Mouse (Mus musculus): ENCODE results near the gene Lrrc29.

The Lrrc29 gene

DNA sequence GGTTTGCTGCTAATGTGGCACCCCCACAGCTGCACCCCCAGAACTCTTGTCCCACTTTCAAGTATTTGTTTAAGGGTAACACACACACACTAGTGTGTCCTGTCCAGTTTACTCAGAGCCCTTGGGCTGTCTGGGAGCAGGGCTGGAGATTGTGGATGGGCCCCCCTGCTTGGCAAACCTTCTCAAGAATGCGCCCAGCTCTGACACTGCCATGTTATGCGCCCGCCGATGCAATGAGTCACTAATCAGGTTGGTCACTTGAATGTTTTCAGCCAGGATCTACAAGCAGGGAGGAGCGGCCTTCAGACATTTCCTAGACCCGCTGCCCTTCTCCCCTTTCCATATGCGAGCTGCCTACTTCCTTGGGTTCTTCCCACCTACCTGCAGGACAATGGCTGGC is 33.6 kb downstream of the Lrrc29 start:
- peak in 1 of 2 experiments; percentile 55 for DNase-seq (ENCODE audit: inconsistent age in 2 of 2, low spot score in 1 of 2)

DNA sequence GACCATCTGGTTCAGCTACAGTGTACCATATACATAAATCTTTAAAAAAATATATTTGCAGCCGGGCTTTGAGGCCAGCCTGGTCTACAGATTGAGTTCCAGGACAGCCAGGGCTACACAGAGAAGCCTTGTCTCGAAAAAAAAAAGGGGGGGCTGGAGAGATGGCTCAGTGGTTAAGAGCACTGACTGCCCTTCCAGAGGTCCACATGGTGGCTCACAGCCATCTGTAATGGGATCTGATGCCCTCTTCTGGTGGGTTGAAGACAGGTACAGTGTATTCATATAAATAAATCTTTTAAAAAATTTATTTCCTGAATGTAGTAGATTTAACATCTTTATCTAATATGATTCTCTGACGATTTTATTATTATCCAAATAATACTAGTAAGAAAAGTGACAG is 34.3 kb downstream of the Lrrc29 start:
- peak in 1 of 2 experiments; percentile 8 for DNase-seq (ENCODE audit: inconsistent age in 2 of 2, low spot score in 1 of 2)

DNA sequence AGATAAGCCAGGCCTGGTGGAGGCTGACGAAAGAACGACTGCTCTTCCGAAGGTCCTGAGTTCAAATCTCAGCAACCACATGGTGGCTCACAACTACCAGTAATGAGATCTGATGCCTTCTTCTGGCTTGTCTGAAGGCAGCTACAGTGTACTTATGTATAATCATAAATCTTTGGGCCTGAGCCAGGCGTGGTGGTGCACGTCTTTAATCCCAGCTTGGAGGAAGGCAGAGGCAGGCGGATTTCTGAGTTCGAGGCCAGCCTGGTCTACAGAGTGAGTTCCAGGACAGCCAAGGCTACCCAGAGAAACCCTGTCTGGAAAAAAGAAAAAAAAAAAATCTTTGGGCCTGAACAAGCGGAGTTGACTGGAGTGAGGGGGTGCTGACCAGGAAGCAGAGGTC is 34.7 kb downstream of the Lrrc29 start:
- peak in 1 of 2 experiments; percentile 14 for DNase-seq (ENCODE audit: inconsistent age in 2 of 2, low spot score in 1 of 2)

DNA sequence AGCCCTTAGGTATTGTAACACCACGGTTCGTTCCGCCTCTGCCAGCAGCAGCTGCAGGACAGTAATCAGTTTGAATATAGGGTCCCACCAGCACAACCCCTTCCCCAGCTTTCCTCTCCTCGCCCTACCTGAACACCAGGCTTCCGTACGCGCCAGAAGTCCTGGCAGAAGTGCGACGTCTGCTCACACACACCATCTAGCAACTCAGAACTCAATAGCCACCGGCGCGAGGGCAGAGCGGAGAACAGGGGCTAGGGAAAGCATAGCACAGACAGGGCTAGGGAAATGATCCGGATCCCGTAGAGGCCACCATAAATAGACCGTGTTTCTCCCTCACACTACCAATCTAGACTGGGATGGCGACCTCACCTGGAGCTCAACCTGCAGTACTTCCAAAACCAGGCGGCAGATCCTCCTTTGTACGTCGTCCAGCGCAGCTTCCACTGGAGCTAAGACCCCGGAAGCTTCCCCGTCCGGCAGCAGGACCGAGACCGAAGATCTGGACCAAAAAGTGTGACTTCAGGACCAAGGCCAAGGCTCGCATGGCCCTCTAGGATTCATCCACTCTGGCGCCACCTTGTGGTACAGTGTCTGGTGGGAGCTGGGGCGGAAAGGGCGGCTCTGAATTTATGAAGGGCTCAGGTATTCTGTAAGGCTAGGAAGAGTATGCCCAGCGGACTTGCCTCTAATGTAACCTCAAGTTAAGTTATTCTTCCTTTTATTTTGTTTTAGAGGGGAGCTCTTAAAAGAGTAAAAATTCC is 35.3 kb downstream of the Lrrc29 start:
- peak; percentile 87 to 96 for DNase-seq (ENCODE audit: inconsistent age in 2 of 2, low spot score in 1 of 2)

DNA sequence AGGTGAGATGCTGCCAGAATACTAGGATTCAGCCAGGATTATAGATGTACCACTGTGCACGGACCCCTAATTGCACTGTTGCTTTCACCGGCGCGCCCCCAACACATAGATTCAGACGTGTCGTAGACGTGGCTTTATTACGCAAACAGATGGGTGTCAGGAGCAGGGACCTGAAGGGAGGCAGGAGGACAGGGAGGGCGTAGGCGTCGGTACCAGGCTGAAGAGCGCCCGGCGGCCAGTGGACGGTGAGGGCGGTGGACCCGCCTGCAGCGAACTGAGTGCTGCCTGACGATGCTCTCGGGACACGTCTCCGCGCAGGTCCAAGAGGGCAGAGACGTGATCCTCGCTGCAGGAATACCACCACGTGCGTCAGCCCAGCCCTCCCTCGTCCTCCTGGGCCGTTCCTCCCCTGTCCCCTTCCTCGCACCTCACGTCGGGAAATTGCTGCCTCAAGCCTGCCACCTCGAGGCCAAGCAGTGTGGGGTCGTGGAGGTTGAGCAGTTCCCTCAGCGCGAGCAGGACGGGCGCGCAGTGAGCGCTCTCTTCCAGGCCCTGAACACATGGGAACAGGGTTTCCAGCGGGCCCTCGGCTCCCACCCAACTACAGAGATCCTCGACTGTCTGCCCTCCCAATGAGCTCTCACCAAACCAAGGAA is 36.1 kb downstream of the Lrrc29 start, which contains the start of gene 4931428F04Rik:
Gene 4931428F04Rik, minus strand, starts transcription at position 60 of the 656 bp plus-strand sequence.
- DNase-seq (ENCODE audit: inconsistent age in 2 of 2, low spot score in 1 of 2): peak; percentile 76 to 78

DNA sequence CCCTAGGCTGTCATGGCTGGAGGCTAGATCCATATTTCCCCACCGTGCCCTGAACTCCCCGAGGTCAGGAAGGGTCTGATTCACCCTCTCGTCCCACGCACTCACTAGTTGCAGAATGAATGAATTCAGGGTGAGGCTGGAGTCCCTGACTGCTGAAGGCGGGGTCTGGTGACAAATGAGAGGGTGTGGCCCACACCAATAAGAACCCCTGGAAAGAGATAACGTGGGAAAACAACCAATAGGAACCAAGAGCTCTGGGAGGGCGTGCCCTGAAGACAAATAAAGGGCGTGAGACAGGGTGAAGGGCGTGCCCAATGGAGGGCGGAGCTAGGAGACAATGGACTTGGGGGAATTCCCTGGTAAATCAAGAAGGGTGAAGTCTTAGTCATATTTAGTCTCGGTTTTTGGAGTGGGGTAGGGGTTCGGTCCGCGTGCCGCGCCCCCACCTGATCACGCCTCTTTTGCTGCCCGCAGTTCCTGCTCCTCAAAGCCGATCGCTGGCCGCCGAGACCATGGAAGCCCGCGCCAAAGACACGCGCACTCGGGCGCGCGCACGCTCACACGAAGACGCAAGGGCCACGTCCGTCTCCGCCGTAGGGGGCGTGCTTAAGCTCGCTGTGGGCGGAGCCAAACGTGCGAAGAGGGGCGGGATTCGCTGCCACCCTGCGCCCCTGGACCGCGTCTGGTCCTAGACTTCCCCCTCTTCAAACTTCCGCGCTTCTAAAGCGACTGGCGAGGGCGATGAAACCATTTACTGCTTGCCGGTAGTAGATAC is 36.9 kb downstream of the Lrrc29 start:
- peak; percentile 96 to 99 for DNase-seq (ENCODE audit: inconsistent age in 2 of 2, low spot score in 1 of 2)

DNA sequence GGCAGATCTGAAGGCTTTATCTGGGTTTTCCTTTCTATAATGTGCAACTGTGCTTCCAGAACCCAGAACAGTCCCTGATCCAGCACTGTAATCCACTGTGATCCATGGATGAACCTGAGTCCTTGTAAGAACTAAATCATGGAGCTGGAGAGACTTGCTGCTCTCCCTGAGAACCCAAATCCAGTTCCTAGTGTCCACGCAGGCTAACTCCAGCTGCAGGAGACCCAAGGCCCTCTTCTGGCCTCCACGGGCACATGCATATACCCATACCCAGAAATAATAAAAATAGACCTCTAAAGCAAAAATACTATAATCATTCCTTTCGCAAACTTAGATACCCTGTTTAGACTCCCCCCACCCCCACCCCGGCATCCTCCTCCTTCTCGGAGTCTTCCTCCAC is 37.8 kb downstream of the Lrrc29 start:
- peak in 1 of 2 experiments; percentile 17 for DNase-seq (ENCODE audit: inconsistent age in 2 of 2, low spot score in 1 of 2)

DNA sequence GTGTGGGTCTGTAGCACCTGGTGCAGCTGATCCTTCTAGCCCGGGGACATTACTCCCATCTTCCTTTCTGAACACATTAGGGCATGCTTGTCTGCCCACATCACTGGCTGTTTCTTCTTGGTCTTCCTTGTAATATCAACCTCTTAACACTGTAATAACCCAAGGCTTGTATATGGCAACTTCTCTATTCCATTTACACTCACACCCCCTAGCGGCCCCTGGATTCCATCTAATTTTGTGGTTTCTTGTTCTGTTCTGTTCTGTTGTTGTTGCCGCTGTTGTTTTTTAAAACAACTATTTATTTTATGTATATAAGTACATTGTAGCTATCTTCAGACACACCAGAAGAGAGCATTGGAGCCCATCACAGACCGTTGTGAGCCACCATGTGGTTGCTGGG is 39.2 kb downstream of the Lrrc29 start:
- DNase-seq (ENCODE audit: inconsistent age in 2 of 2, low spot score in 1 of 2): no peak

DNA sequence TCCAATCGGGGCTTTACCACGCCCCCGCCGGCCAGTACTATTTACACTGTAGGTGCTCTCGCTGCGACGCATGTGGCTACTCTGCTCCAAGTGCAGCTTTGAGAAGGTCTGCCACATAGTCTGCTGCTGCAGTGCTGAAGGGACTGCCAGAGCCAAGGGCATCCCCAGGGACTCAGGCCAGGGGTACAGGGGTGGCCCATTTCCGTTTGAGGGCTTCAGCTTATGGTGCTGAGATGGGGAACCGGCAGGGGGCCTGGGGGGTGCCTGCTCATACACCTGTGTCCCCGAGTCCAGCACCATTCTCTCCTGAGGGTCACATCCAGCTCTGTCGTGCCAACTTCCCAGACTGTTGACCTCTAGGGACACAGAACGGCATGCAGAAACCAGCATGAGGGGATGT is 40.6 kb downstream of the Lrrc29 start:
- DNase-seq (ENCODE audit: inconsistent age in 2 of 2, low spot score in 1 of 2): peak in 1 of 2 experiments; percentile 11

DNA sequence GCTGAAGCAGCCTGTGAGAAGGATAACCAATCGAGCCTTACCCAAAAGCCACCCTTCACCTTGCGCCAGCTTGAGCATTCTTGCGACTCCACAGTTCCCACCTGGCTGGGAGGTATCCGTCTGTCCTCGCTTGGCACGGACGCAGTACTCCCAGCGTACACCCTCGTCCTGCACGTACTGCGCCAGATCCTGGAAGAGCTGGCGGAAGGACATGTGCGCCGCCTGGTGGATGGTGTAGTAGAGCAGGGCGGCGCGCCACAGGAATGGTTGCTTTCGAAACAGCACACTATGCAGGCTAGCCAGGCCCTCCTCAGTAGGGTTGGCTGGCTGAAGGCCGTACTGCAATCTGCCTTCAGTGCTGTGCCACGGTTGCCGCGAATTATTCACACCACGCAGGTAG is 43.0 kb downstream of the Lrrc29 start:
- DNase-seq (ENCODE audit: inconsistent age in 2 of 2, low spot score in 1 of 2): peak; percentile 67 to 85

DNA sequence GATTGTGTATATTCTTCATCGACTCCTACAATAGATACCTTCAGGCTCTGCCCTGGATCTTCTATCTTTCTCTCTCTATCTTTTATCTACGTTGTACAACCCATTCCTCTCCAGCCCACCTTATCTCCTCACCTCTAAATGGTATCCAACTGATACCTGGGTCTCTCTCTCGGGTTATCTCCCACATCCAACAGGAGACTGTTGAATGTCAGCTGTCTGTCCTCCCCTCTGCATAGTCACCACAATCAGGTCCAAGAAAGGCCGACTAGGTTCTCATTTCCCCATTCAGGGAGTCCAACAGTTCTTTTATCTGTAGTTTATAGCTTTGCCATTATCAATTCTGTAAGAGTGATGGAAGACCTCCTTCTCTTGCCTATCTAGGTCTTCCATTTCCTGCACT is 43.8 kb downstream of the Lrrc29 start:
- no peak for DNase-seq (ENCODE audit: inconsistent age in 2 of 2, low spot score in 1 of 2)

DNA sequence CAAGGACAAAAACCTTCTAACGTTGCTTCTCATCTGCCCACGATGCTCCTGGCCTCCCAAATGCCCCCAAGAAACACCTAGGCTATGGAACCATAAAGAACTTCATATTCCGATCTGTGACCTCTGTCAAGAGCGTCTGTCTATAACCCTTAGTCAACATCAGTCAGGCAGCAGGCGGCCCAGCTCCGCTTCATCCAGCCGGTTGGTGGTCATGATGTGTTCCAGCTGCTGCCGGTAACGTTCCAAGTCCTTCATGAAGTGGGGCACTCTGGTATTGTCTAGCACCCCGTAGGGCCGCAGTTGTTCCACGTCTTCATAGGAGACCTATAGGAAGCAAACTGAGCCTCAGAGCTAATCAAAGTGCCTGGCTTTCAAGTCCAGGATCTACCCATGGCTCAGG is 44.3 kb downstream of the Lrrc29 start:
- peak in 1 of 2 experiments; percentile 8 for DNase-seq (ENCODE audit: inconsistent age in 2 of 2, low spot score in 1 of 2)

DNA sequence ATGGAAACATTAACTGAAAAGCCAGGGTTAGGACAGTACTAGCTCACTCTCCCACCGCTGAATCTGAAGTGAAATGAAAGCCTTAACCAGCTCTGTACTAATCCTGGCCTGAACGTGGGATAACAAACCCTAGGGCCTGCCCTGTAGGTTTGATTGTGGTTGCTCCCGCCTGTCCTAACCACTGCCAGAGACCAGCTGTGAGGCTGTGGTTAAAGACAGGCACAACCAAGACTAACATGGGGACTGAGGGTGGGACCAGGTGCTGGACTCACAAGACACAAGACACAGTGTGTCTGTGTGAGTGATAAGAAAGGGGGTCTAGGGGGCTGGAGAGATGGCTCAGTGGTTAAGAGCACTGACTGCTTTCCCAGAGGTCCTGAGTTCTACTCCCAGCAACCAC is 45.5 kb downstream of the Lrrc29 start:
- no peak for DNase-seq (ENCODE audit: inconsistent age in 2 of 2, low spot score in 1 of 2)

DNA sequence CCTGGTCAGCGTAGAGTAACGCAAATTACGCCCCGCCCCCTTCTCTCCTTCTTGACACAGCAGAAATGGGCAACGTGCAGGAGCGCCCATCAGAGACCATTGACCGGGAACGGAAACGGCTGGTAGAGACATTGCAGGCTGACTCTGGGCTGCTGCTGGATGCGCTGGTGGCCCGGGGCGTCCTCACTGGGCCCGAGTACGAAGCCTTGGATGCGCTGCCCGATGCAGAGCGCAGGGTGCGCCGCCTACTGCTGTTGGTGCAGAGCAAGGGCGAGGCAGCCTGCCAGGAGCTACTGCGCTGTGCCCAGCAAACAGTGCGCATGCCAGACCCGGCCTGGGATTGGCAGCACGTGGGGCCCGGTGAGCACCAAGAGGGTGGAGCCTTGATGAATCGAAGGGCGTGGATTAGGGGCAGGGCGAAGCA is 47.2 kb downstream of the Lrrc29 start:
- DNase-seq (ENCODE audit: inconsistent age in 2 of 2, low spot score in 1 of 2): peak; percentile 91 to 96

DNA sequence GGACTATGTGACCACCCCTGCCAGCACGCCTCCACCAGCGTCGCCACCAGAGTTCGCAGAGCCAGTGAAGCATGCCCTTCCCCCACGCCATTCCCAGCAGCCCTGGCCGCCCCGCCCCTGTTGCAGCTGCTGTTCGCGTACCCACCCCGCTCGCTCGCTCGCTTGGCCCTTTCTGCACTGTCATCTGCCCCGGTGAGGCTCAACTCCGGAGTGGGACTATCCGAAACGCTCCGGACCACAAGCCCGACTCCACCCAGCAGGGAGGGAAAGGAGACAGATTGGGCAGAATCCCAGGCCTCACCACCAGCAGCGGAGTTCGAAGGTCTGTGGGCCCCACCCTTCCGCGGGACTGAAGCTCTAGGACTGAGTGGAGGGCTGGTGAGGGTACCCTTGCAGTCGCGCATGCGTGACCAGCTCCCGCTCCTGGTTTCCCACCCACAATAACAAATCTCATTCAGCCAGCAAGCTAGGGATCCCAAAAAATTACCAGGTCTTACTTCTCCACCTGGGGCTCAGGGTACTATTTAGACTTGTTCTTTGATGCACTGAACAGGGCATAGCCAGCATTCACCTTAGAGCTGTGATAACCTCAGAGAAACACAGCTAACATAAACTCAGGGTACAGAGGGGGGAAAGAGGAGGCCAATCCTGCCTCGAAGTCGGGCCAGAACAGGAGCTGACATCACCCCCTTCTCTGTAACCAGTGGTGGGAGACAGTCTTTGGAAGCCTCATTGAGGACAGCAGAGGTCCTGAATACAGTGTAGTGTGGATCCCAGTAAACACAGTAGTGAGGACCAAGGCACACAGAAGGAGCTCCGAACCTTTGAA is 49.6 kb downstream of the Lrrc29 start:
- DNase-seq (ENCODE audit: inconsistent age in 2 of 2, low spot score in 1 of 2): peak; percentile 58 to 71

DNA sequence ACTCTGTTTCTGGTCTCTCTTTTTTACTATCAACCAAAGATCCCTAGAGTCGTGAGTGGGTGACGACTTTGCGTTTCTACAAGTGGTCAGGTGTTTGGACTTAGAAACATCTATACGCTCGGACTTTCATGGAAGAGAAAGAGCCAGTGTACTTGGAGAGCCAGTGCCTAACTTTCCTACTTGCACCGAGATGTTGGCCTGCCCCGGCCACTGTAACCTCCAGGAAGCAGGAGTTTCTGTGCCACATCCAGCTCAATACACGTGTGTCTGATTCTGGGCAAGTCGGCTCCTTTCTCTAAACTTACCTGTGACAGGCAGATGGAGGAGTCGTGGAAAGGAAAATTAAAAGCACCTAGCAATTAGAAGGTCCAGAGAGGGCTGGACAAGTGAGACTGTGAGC is 50.2 kb downstream of the Lrrc29 start, which contains the start of gene Nol3:
Gene Nol3, plus strand, starts transcription at position 301 of the 400 bp plus-strand sequence.
- no peak for DNase-seq (ENCODE audit: inconsistent age in 2 of 2, low spot score in 1 of 2)

DNA sequence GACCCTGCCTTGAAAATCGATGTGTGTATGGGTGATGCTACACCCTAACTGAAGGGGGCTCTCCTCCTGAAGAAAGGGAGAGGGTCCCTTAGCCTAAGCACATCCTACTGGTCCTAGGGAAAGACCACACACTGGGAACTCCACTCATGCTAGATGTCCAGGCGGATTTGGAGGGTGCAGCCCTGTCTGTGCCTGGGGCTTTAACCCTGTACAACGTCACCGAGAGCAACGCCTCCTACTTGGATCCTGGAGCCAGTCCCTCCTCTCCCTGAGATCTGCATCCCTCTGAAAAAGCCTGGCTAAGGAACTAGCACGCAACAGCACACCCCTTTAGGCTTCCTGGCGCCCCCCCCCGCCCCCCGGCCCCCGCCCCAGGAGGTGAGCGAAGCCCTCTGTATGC is 50.7 kb downstream of the Lrrc29 start:
- peak in 1 of 2 experiments; percentile 16 for DNase-seq (ENCODE audit: inconsistent age in 2 of 2, low spot score in 1 of 2)

DNA sequence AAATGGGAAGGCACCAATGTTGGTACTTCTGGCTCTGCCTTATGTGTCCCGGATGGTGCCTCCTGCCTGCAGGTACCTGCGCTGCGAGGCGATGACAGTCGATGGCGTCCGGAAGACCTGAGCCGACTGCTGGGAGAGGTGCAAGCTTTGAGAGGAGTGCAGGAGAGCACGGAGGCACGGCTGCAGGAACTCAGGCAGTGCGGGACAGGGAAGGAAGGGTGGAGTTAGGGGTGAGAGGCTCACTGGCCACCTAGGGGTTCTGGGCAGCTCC is 55.2 kb downstream of the Lrrc29 start:
- peak; percentile 15 to 49 for DNase-seq (ENCODE audit: inconsistent age in 2 of 2, low spot score in 1 of 2)

DNA sequence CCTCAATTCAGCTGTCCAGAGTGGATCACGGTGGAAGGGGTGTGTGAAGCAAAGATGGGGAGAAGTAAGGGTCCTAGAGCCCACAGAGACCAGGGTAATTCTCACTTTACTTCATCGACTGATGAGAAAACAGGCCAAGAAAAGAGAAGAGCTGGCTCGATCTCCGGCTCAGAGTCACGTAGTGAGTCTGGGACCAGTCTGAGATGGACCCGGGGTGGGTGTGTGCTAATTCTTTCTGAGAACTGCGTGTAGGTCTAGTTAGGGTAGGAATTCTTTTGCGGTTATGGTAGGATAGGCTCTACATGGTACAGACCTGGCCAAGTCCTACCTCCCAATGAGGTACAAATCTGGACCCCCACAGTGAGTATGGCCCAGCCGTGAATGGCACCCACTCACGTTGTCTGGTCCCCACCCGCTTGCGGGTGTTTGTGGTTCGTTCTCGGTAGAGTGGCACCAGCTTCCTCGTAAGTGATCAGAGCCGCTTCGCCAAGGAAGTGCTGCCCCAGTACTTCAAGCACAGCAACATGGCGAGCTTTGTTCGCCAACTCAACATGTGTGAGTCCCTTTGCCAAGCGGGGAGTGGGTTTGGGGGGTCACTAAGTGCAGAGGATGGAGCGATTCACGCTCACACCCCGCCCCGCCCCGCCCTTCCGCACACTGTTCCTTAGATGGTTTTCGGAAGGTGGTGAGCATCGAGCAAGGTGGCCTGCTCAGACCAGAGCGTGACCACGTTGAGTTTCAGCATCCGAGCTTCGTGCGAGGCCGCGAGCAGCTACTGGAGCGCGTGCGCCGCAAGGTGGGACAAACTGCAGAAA is 55.8 kb downstream of the Lrrc29 start:
- DNase-seq (ENCODE audit: inconsistent age in 2 of 2, low spot score in 1 of 2): peak in 1 of 2 experiments; percentile 16

DNA sequence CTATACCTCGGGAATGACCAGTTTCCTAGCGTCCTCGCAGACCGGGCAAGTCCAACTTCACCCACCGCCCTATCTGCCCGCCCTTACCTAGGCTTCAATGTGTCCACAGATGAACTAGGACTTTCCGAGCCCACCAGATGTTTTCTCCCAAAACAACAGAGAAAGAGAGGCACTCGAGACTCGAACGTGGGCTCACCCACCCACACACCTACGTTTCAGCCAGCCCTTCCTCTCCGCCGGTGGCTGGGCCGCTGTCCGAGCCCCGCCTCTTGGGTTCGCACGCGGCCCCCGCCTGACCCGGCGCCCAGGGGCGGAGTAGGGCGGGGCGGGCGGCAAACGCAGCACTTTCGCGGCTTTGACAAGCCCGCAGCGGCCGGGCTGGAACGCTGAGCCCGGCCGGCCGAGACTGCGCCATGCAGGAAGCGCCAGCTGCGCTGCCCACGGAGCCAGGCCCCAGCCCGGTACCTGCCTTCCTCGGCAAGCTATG is 56.6 kb downstream of the Lrrc29 start, which contains the start of gene Hsf4:
Gene Hsf4, plus strand, starts transcription at position 341 of the 487 bp plus-strand sequence.
- peak; percentile 82 to 90 for DNase-seq (ENCODE audit: inconsistent age in 2 of 2, low spot score in 1 of 2)

Data from adrenal gland, adult (tissue).